Mouse (Mus musculus): ENCODE results near the gene Scnm1. TPM values are rescaled to one million over a fixed set of nuclear protein-coding genes. Genes with fewer than 3 reads are reported as not detected.
"Not testable (repeated sequence)": the region's sequence is repeated elsewhere in the genome, so short reads cannot be mapped to it uniquely, and the experiment has no call there.

Gene Scnm1
- polyA plus RNA-seq, 1 experiment from 2014 or later, result 59.1 TPM

DNA sequence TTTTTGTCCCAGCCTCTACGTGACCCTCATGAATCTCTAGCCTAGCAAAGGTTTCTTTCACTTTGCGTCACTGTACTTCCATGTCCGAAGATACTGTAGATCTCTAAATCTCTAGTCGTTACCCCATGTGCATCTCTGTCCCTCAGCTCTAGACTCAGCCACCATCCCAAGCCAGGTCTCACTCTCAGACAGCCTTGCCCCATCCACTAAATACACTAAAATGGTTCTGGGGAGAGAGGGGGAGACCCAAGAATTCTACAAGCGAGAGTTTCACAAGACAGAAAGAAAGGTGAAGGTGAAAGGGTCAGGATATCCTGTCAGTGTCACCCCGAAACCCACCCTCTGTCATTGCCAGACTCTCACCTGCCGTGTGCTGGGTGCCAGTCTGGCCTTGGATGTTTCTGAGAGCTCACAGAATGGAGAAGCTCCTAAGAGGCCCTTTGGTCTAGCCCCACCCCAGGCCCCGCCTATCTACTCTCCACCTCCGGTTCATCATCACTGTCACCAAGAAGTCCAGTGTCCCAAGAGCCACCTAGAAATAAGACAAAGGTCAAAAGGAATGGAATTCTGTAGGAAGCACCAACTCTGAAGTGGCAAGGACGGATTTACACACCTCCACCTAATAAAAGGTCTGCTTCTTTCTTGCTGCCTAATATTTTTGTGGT, 8.3 kb upstream of the Scnm1 start, which contains the start of gene Tnfaip8l2:
Tnfaip8l2 (minus strand) TSS at position 409 of the 665 bp plus-strand sequence.
- 0 out of 2 replicates have a peak, but pooled peaks have one; percentile 32 for ATAC-seq (ENCODE audit: insufficient read depth, low FRiP score, low read depth)
- WGBS, result 83% methylated on average over 10 of the region's 10 CpGs
- peak within 1 kb of the TSS; percentile 21; the same call in 1 of the 2 replicates for H3K27ac ChIP-seq

DNA sequence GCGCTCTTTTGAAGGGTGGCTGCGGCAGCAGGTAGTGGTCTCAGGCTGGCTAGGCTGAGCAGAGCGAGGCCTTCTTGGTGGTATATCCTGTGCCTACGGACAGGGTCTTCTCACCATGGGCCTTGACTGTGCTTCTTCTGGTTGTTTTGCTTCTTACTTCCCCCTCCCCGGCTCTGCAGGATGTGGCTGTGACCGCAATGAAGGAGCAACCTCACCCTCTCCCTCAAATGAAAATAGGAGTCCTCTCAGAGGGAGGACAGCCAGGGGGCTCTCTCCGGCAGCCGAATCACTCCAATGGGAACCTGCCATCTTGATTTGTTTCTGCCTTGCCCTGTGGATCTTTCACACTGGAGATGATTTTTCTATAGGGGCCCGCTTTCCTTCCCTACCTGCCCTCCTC, 7.7 kb upstream of the Scnm1 start:
- no peaks in the 10 kb centered on the region for H3K4me1 ChIP-seq

More for the DNA sequence above, 8.3 kb upstream of the Scnm1 start, which contains the start of gene Tnfaip8l2:
- H3K36me3 ChIP-seq, result peaks cover 9% of the 10 kb centered on the region
- no peaks in the 10 kb centered on the region for H3K4me1 ChIP-seq
- H3K4me3 ChIP-seq (replicated peaks), result peak within 1 kb of the TSS; percentile 15; the same call in 1 of the 2 replicates
- no peak within 1 kb of the TSS for H3K9ac ChIP-seq
- H3K4me2 ChIP-seq, result no peak within 1 kb of the TSS
- no peaks in the 10 kb centered on the region for H3K9me3 ChIP-seq
- H3K27me3 ChIP-seq (replicated peaks), result no peaks in the 10 kb centered on the region

DNA sequence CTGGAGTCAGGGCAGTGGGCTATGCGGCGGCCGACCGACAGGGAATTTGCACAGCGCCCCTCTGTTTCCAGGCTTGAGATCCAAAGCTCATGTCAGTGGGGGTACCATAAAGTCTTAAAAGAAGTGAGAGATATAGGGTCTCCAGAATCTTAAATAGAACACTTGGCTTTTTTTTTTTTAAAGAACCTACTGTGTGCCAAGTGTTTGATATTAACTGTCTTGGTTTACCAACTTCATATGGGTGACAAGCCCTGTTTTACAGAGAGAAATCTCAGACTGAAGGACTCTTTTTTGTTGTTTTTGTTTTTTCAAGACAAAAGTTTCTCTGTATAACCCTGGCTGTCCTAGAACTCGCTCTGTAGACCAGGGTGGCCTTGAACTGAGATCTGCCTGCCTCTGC, 7.0 kb upstream of the Scnm1 start:
- H3K36me3 ChIP-seq, result peaks cover 9% of the 10 kb centered on the region
- no peak overlapping the region for H3K9ac ChIP-seq
- no peak overlapping the region for H3K4me3 ChIP-seq (replicated peaks)
- H3K4me2 ChIP-seq, result no peak overlapping the region
- no peaks in the 10 kb centered on the region for H3K27me3 ChIP-seq (replicated peaks)
- no peak for ATAC-seq (ENCODE audit: insufficient read depth, low FRiP score, low read depth)
- no peak overlapping the region for H3K27ac ChIP-seq
- no peaks in the 10 kb centered on the region for H3K9me3 ChIP-seq
- WGBS, result 93% methylated on average over 6 of the region's 6 CpGs
- H3K4me1 ChIP-seq, result no peaks in the 10 kb centered on the region

More for the DNA sequence above, 7.7 kb upstream of the Scnm1 start:
- Histone ChIP-seq H3K27me3 (replicated peaks) (no peaks in the 10 kb centered on the region), H3K4me3 (replicated peaks) (peak overlapping the region; percentile 15; the same call in 1 of the 2 replicates), H3K36me3 (peaks cover 9% of the 10 kb centered on the region), H3K9ac (no peak overlapping the region), H3K9me3 (no peaks in the 10 kb centered on the region), H3K27ac (peak overlapping the region; percentile 21; the same call in 1 of the 2 replicates), H3K4me2 (no peak overlapping the region)
- WGBS, result 83% methylated on average over 9 of the region's 9 CpGs
- ATAC-seq (ENCODE audit: insufficient read depth, low FRiP score, low read depth), result no peak

GRCm38 (mm10) chr3:95140289-95140595, 6.4 kb upstream of the Scnm1 start:
- ATAC-seq (ENCODE audit: insufficient read depth, low FRiP score, low read depth), result no peak
- H3K9me3 ChIP-seq, result no peaks in the 10 kb centered on the region
- no peaks in the 10 kb centered on the region for H3K27me3 ChIP-seq (replicated peaks)
- peaks cover 9% of the 10 kb centered on the region for H3K36me3 ChIP-seq
- WGBS, result 62% methylated on average over 18 of the region's 18 CpGs
- H3K9ac ChIP-seq, result no peak overlapping the region
- peak overlapping the region; percentile 11; the same call in 1 of the 2 replicates for H3K4me2 ChIP-seq
- H3K27ac ChIP-seq, result no peak overlapping the region
- peaks cover 3% of the 10 kb centered on the region; the same call in 1 of the 2 replicates for H3K4me1 ChIP-seq
- no peak overlapping the region for H3K4me3 ChIP-seq (replicated peaks)

- H3K9ac ChIP-seq, result no peak overlapping the region
- 69% methylated on average over 25 of the region's 25 CpGs for WGBS
- no peak overlapping the region for H3K4me3 ChIP-seq (replicated peaks)
- no peak overlapping the region for H3K27ac ChIP-seq
- H3K36me3 ChIP-seq, result peaks cover 9% of the 10 kb centered on the region
- H3K9me3 ChIP-seq, result no peaks in the 10 kb centered on the region
- no peak for ATAC-seq (ENCODE audit: insufficient read depth, low FRiP score, low read depth)
- H3K27me3 ChIP-seq (replicated peaks), result no peaks in the 10 kb centered on the region
- peaks cover 7% of the 10 kb centered on the region; the same call in 1 of the 2 replicates for H3K4me1 ChIP-seq
- peak overlapping the region; percentile 11; the same call in 1 of the 2 replicates for H3K4me2 ChIP-seq
Observed at GRCm38 (mm10) chr3:95139586-95140288, 5.9 kb upstream of the Scnm1 start.

- Histone ChIP-seq H3K9ac (no peak overlapping the region), H3K27ac (no peak overlapping the region), H3K4me2 (no peak overlapping the region), H3K9me3 (no peaks in the 10 kb centered on the region), H3K4me3 (replicated peaks) (no peak overlapping the region), H3K27me3 (replicated peaks) (no peaks in the 10 kb centered on the region), H3K4me1 (peaks cover 10% of the 10 kb centered on the region; the same call in 1 of the 2 replicates), H3K36me3 (peaks cover 5% of the 10 kb centered on the region)
- no peak for ATAC-seq (ENCODE audit: insufficient read depth, low FRiP score, low read depth)
- 87% methylated on average over 3 of the region's 3 CpGs for WGBS
Observed at GRCm38 (mm10) chr3:95136336-95136735, 2.5 kb upstream of the Scnm1 start.

DNA sequence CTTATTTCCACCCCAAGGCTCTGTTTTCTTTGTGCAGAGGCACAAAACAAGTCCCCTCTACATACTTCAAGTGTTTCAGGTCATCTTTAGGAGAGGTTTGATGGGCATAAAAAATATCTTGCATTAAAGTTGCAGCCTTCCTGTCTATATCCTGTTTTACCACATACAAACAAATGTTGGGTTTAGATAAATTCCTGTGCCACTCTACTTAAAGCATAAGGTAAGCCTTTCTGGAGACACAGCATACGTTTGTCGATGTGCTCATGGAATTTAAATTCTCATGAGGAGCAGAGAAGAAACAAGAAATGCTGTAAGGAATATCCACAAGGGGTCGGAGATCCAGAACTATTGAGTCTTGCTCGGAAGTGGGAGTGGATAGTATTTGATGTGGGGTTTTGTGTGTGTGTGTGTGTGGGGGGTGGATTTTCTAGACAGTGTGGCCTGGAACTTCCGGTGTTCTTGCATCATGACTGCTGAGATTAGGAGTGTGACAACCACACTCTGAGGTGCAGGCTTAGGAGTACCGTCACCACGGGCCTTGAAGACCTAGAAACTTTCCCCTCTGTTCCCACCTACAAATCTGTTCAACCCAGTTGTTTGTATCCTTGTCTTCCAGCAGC, 1.7 kb upstream of the Scnm1 start:
- H3K4me2 ChIP-seq, result peak overlapping the region; percentile 64
- WGBS, result 77% methylated on average over 7 of the region's 7 CpGs
- peaks cover 10% of the 10 kb centered on the region; the same call in 1 of the 2 replicates for H3K4me1 ChIP-seq
- no peak for ATAC-seq (ENCODE audit: insufficient read depth, low FRiP score, low read depth)
- H3K36me3 ChIP-seq, result no peaks in the 10 kb centered on the region
- no peak overlapping the region for H3K9ac ChIP-seq
- no peaks in the 10 kb centered on the region for H3K9me3 ChIP-seq
- no peaks in the 10 kb centered on the region for H3K27me3 ChIP-seq (replicated peaks)
- H3K4me3 ChIP-seq (replicated peaks), result peak overlapping the region; percentile 37
- H3K27ac ChIP-seq, result no peak overlapping the region

DNA sequence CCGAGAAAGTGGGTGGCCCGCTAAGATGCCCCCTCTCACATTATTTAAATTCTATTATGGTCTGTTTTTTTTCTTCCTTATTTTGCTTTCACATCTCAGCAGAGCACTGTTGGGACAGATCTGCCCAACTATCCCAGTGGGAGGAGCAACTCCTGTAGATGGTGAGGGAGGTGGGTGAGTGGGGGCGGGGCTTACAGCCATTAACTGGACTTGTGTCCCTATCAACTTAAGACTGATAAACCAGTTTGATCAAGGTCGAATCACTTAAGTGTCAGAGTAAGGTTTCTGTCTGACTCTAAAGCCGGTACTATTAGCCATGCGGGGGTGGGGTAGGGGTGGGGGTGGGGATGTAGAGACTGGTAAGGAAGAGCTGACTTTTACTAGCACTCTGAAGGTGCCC, 1.2 kb upstream of the Scnm1 start:
- peak overlapping the region; percentile 64 for H3K4me2 ChIP-seq
- peak overlapping the region; percentile 37 for H3K4me3 ChIP-seq (replicated peaks)
- no peak overlapping the region for H3K27ac ChIP-seq
- ATAC-seq (ENCODE audit: insufficient read depth, low FRiP score, low read depth), result no peak
- no peak overlapping the region for H3K9ac ChIP-seq
- H3K9me3 ChIP-seq, result no peaks in the 10 kb centered on the region
- peaks cover 10% of the 10 kb centered on the region; the same call in 1 of the 2 replicates for H3K4me1 ChIP-seq
- WGBS, result 19% methylated on average over 6 of the region's 6 CpGs
- H3K36me3 ChIP-seq, result no peaks in the 10 kb centered on the region
- no peaks in the 10 kb centered on the region for H3K27me3 ChIP-seq (replicated peaks)

GRCm38 (mm10) chr3:95134133-95134532, 322 bp upstream of the Scnm1 start:
- H3K4me2 ChIP-seq, result not testable (repeated sequence)

GRCm38 (mm10) chr3:95133176-95133575, 635 bp downstream of the Scnm1 start:
- 49% methylated on average over 11 of the region's 11 CpGs for WGBS
- no peak for ATAC-seq (ENCODE audit: insufficient read depth, low FRiP score, low read depth)
- no peaks in the 10 kb centered on the region for H3K36me3 ChIP-seq
- H3K4me3 ChIP-seq (replicated peaks), result peak overlapping the region; percentile 65
- H3K27me3 ChIP-seq (replicated peaks), result no peaks in the 10 kb centered on the region
- H3K4me1 ChIP-seq, result peaks cover 10% of the 10 kb centered on the region; the same call in 1 of the 2 replicates
- no peaks in the 10 kb centered on the region for H3K9me3 ChIP-seq
- peak overlapping the region; percentile 80; the same call in 1 of the 2 replicates for H3K27ac ChIP-seq
- H3K9ac ChIP-seq, result peak overlapping the region; percentile 60; the same call in 1 of the 2 replicates
- peak overlapping the region; percentile 87 for H3K4me2 ChIP-seq

More at GRCm38 (mm10) chr3:95134133-95134532, 322 bp upstream of the Scnm1 start:
- H3K27ac ChIP-seq; H3K27me3 ChIP-seq (replicated peaks); H3K36me3 ChIP-seq; H3K9me3 ChIP-seq; H3K9ac ChIP-seq: not testable (repeated sequence)
- peak; percentile 53 for ATAC-seq (ENCODE audit: insufficient read depth, low FRiP score, low read depth)
- WGBS, result no CpG with 5 or more reads among the region's 12 CpGs
- Histone ChIP-seq H3K4me3 (replicated peaks) (peak overlapping the region; percentile 65; the same call in 1 of the 2 replicates), H3K4me1 (peaks cover 10% of the 10 kb centered on the region; the same call in 1 of the 2 replicates)

- H3K27me3 ChIP-seq (replicated peaks); H3K36me3 ChIP-seq; H3K27ac ChIP-seq; H3K9me3 ChIP-seq; H3K4me2 ChIP-seq; ATAC-seq (ENCODE audit: insufficient read depth, low FRiP score, low read depth); H3K4me3 ChIP-seq (replicated peaks); H3K9ac ChIP-seq: not testable (repeated sequence)
- 87% methylated on average over 2 of the region's 2 CpGs for WGBS
- peaks cover 10% of the 10 kb centered on the region; the same call in 1 of the 2 replicates for H3K4me1 ChIP-seq
Observed at GRCm38 (mm10) chr3:95132389-95132788, 1.4 kb downstream of the Scnm1 start.
